Mouse (Mus musculus): ENCODE data around the gene Txlnb.
"Not testable (repeated sequence)": the region's sequence is repeated elsewhere in the genome, so short reads cannot be mapped to it uniquely, and the experiment has no call there.

DNA sequence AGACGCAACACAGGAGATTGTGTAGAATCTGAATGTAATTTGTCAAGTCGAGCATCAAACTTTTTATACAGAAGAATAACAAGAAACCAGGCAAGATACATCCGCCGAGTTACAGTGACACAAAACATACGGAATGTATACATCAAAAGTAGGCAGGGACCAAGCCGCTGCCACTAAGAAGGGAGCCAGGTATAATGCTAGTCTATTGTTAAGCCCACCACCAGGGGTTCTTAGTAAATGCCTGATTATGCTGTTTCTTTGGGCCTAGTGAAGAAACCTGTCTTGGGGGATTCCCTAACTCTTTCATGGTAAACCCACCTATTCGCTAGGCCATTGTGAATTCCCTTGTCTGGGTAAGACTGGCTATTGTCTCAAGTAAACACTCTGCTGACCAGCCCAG is 24.4 kb downstream of the Txlnb start:
- not testable (repeated sequence) for TF ChIP-seq CTCF (IDR thresholded peaks at IDR 0.05; ENCODE audit: low read depth, low read length); TAL1 (conservative IDR thresholded peaks at IDR 0.05; ENCODE audit: low read depth, low read length)
